Mouse (Mus musculus): ENCODE measurements at regions not wholly inside any gene's neighbourhood (a gene's known extent, or its start where the extent isn't known, plus 50 kb on each side); places are given as distances from the start of the nearest gene placed in this dataset.
A peak's percentile ranks its signal among the peaks of the same experiment; 100 is the strongest.

GRCm38 (mm10) chr6:135433753-135434152 is 71.4 kb downstream of the Emp1 start:
- no peak for DNase-seq
- intact Hi-C loops (cut with DNase I) = no loop called here

GRCm38 (mm10) chr6:135436315-135436714 is 74.0 kb downstream of the Emp1 start:
- intact Hi-C loops (cut with DNase I) = no loop called here

DNA sequence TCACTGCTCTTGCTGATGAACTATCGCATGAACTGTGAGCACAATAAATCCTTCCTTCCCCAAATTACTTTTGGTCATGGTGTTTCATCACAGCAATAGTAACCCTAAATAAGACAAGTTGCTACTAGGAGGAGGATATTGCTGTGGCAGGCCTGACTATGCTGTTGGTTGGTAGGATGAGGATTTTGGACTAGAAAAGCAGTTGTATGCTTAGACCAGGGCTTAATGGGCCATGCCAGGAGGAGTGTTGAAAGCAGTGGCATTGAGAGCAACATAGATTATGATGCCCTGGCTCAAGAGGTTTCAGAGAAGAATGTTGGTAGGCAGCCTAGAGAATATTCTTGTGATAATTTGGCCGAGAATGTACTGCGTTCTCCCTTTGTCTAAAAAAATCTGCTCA is 75.9 kb downstream of the Emp1 start:
- intact Hi-C loops (cut with DNase I) = no loop called here
- no peak for DNase-seq

More at GRCm38 (mm10) chr6:135436315-135436714, 74.0 kb downstream of the Emp1 start:
- DNase-seq = no peak

GRCm38 (mm10) chr6:135441126-135441871 is 79.0 kb downstream of the Emp1 start:
- intact Hi-C loops (cut with DNase I) = loop anchor here (10.0 kb wide), 1 partner anchor 694 kb away; no protein-coding TSS in a partner anchor

DNA sequence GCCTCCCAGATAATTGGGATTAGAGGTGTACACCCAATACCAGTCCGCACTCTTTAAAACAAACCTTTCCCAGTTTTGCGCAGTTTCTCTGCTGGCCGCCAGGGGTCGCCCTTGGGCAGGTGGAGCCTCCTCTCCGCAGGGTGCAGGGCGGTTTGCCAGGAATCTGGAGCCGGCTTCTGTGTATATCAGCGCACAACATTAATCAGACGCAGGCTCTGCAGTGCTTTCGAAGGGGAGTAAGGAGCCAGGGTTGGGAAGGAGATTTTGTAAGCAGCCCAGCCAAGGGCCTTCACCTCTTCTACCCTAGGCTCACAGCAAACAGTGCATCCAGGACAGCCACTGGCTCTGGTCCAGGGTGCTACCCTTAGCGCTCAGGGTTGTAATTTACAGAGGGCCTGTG is 82.3 kb downstream of the Emp1 start:
- intact Hi-C loops (cut with DNase I) = loop anchor here (1.0 to 10.0 kb wide), 3 partner anchors 384 to 908 kb away; no protein-coding TSS in a partner anchor
- DNase-seq = peak; percentile 91 to 94

More at GRCm38 (mm10) chr6:135441126-135441871, 79.0 kb downstream of the Emp1 start:
- no peak for DNase-seq

- DNase-seq = no peak
- intact Hi-C loops (cut with DNase I) = loop anchor here (2.0 to 10.0 kb wide), 2 partner anchors 690 to 908 kb away; no protein-coding TSS in a partner anchor
Observed at GRCm38 (mm10) chr6:135445070-135445469, 82.7 kb downstream of the Emp1 start.

- DNase-seq = no peak
- intact Hi-C loops (cut with DNase I) = loop anchor here (10.0 kb wide), 1 partner anchor 687 kb away; no protein-coding TSS in a partner anchor
Observed at GRCm38 (mm10) chr6:135447801-135448200, 85.5 kb downstream of the Emp1 start.

GRCm38 (mm10) chr6:135449228-135449627 is 86.9 kb downstream of the Emp1 start:
- no peak for DNase-seq
- intact Hi-C loops (cut with DNase I) = loop anchor here (10.0 kb wide), 1 partner anchor 686 kb away; no protein-coding TSS in a partner anchor

DNA sequence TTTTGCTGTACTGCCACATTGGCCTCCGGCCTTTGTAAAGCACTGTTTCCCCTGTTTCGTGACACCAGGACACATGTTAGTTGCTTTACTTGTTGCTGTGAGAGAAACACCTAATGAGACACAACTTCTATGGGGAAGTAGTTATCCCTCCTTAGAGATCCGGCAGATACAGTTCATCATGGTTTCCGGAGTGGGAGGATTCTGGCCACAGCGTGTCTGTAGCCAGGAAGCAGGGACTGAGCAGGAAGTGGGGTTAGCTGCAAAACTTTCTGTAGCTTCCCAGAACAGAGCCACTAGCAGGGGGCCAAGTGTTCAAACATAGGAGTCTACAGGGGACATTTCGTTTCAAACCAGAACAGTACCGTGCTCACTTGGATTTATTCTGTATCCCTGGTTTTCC is 88.2 kb downstream of the Emp1 start:
- intact Hi-C loops (cut with DNase I) = no loop called here
- DNase-seq = peak in 1 of 2 experiments; percentile 10

DNA sequence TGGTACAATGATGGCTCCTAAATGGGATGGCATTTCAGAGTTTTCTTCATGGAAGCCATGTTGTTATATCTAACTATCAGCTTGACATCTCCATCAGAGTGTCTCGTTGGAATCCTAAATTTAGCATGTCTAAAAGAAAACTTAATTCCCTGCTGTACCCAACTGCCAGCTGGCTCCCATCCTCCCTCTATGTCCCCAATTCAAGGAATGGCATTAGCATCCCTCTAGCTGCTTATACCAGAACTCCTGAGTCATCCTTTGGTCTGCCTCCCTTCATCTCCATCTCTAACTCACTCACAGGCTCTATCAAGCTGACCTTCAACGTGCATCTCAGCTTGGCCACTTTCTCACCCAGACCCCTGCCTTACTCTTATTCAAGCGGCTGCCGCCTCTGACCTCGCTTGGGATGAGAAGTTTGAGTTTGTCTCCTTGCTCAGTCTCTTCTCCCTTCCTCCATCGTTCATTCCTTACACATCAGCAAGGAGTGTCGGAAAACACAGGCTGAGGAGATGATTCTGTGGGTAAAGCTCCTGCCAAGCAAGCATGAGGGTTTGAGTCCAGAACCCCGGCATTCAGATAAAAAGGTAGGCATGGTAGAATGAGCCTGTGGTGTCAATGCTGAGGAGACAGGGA is 88.9 kb downstream of the Emp1 start:
- DNase-seq = no peak

GRCm38 (mm10) chr6:135453041-135453440 is 90.7 kb downstream of the Emp1 start:
- DNase-seq = no peak
- intact Hi-C loops (cut with DNase I) = no loop called here

More for the DNA sequence above, 88.9 kb downstream of the Emp1 start:
- intact Hi-C loops (cut with DNase I) = no loop called here

GRCm38 (mm10) chr6:135472495-135472894 is 110.2 kb downstream of the Emp1 start:
- intact Hi-C loops (cut with DNase I) = no loop called here
- DNase-seq = no peak

- intact Hi-C loops (cut with DNase I) = no loop called here
- DNase-seq = no peak
Observed at GRCm38 (mm10) chr6:135473146-135473545, 110.8 kb downstream of the Emp1 start.

GRCm38 (mm10) chr6:135488795-135489194 is 126.5 kb downstream of the Emp1 start:
- no peak for DNase-seq
- intact Hi-C loops (cut with DNase I) = no loop called here

DNA sequence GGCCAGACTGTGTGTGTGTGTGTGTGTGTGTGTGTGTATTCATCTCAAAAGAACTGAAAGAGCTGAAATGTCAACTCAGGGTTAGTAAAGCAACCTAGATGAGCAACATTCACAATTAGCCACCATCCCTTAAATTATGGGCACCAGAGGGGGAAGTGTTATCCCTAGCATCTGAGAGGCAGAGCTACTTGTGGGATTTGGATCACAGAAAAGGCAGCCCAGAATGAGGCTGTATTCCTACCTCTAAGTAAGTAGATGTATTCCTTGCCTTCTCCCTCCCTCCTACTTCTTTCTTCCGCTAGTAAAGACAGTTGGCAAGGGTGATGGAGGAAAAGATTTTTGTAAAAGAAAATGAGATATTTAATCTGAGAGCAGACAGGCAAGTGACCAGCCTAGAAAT is 131.6 kb downstream of the Emp1 start:
- no peak for DNase-seq
- intact Hi-C loops (cut with DNase I) = no loop called here

DNA sequence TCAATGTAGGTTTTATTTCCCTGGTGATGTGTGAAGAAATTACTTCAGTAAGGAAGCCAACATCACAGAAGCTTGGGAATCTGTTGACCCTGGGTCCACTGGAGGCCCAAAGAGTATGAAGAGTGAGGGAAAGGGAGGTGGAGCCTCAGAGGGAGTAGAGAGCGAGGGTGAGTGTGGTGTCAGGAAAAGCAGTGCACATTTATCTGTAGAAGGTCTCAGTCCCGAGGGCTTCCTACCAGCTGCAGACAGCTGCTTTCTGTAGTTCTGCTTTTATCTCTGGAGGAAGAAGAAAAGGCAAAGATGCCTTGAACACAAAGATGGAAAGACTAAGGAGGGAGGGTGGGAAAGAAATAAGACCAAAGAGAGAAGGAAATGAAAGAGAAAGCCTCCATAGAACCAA is 133.5 kb downstream of the Emp1 start:
- DNase-seq = peak; percentile 53 to 62
- intact Hi-C loops (cut with DNase I) = no loop called here

- intact Hi-C loops (cut with DNase I) = no loop called here
- DNase-seq = no peak
Observed at GRCm38 (mm10) chr6:135498592-135498991, 136.2 kb downstream of the Emp1 start.

- DNase-seq = no peak
- intact Hi-C loops (cut with DNase I) = no loop called here
Observed at GRCm38 (mm10) chr6:135500381-135500780, 138.0 kb downstream of the Emp1 start.

DNA sequence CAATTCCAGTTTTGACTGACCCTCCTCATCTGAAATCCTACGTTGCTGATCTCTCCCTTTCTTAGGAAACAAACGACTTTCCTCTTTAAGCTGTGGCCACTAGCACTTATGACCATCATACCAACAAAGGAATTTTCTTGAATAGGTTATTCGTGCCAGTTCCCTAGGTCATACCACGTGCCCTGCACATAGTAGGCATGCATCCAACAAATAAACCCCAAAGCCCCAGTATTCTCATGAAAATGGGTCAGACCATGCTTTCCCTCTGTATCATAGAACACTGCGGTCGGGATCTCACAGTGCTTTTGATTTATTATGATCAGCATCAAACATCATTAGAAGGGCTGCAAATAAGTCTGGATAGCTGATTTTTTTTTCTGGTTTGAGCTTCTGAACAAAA is 139.4 kb downstream of the Emp1 start:
- intact Hi-C loops (cut with DNase I) = no loop called here
- no peak for DNase-seq

GRCm38 (mm10) chr6:135502405-135502804 is 140.1 kb downstream of the Emp1 start:
- intact Hi-C loops (cut with DNase I) = no loop called here
- DNase-seq = no peak

- DNase-seq = no peak
- intact Hi-C loops (cut with DNase I) = no loop called here
Observed at GRCm38 (mm10) chr6:135518710-135519437, 156.5 kb downstream of the Emp1 start.

Data from heart, postnatal 10 days (tissue).